Mouse (Mus musculus): Measurements from ENCODE around the gene Fryl.
"Not testable (repeated sequence)": the region's sequence is repeated elsewhere in the genome, so short reads cannot be mapped to it uniquely, and the experiment has no call there.

Fryl gene

GRCm38 (mm10) chr5:73079801-73080200 is 176.6 kb downstream of the Fryl start:
- DNase-seq = no peak

- DNase-seq = peak; percentile 76 to 79
Observed at GRCm38 (mm10) chr5:73071319-73071718, 185.1 kb downstream of the Fryl start.

GRCm38 (mm10) chr5:73066946-73067345 is 189.5 kb downstream of the Fryl start:
- DNase-seq = no peak

GRCm38 (mm10) chr5:73063768-73064669 is 192.4 kb downstream of the Fryl start:
- no peak for DNase-seq

GRCm38 (mm10) chr5:73061506-73062155 is 194.8 kb downstream of the Fryl start:
- DNase-seq = no peak

- DNase-seq = no peak
Observed at GRCm38 (mm10) chr5:73056937-73057336, 199.5 kb downstream of the Fryl start.

- DNase-seq = peak; percentile 24 to 25
Observed at GRCm38 (mm10) chr5:73056457-73056856, 200.0 kb downstream of the Fryl start.

GRCm38 (mm10) chr5:73053933-73054332 is 202.5 kb downstream of the Fryl start:
- DNase-seq = no peak

- no peak for DNase-seq
Observed at GRCm38 (mm10) chr5:73047651-73048245, 208.7 kb downstream of the Fryl start.

- DNase-seq = peak; percentile 9 to 15
Observed at GRCm38 (mm10) chr5:73044055-73044454, 212.4 kb downstream of the Fryl start.

GRCm38 (mm10) chr5:73032481-73032880 is 223.9 kb downstream of the Fryl start:
- DNase-seq = no peak

GRCm38 (mm10) chr5:73028646-73029045 is 227.8 kb downstream of the Fryl start:
- no peak for DNase-seq

GRCm38 (mm10) chr5:73023801-73024200 is 232.6 kb downstream of the Fryl start:
- DNase-seq = no peak

- no peak for DNase-seq
Observed at GRCm38 (mm10) chr5:73014745-73015144, 241.7 kb downstream of the Fryl start.

- DNase-seq = peak in 1 of 2 experiments; percentile 6
Observed at GRCm38 (mm10) chr5:73013611-73014287, 242.7 kb downstream of the Fryl start.

GRCm38 (mm10) chr5:73012884-73013610 is 243.4 kb downstream of the Fryl start:
- not testable (repeated sequence) for DNase-seq

GRCm38 (mm10) chr5:73011806-73012205 is 244.6 kb downstream of the Fryl start:
- not testable (repeated sequence) for DNase-seq

GRCm38 (mm10) chr5:73008230-73008629 is 248.2 kb downstream of the Fryl start:
- DNase-seq = peak; percentile 30 to 39

GRCm38 (mm10) chr5:73007582-73007959 is 248.8 kb downstream of the Fryl start:
- no peak for DNase-seq

- DNase-seq = peak; percentile 11 to 17
Observed at GRCm38 (mm10) chr5:73006784-73007581, 249.4 kb downstream of the Fryl start, which contains the start of gene Slc10a4. TSS of gene Slc10a4 (plus strand) at chr5:73006883.

- no peak for DNase-seq
Observed at GRCm38 (mm10) chr5:73004046-73004445, 252.4 kb downstream of the Fryl start.
